Mouse (Mus musculus) c-Kit-negative CD71-positive TER-119-positive erythroid progenitor cells, embryonic 14.5 days (primary cell): Measurements from ENCODE around the gene Polr2c.
"Not testable (repeated sequence)": the region's sequence is repeated elsewhere in the genome, so short reads cannot be mapped to it uniquely, and the experiment has no call there.

Experiments
- DNase-seq: peaks from one replicate; pipeline ENCODE4 v3.0.0-alpha.2; 2013; ENCODE audit warnings: low read depth, low spot score

Polr2c gene

GRCm38 (mm10) chr8:94857346-94858173, at the start of gene Polr2c:
Polr2c (plus strand) TSS chr8:94857450.
- peak; percentile 75 for DNase-seq

- no peak for DNase-seq
These were observed 49.7 kb upstream of the Polr2c start for GRCm38 (mm10) chr8:94807506-94807905.

- DNase-seq: no peak
These were observed 48.9 kb upstream of the Polr2c start for GRCm38 (mm10) chr8:94808372-94808771.

- DNase-seq: no peak
These were observed 47.1 kb upstream of the Polr2c start, which contains the start of gene Ccl17 for GRCm38 (mm10) chr8:94810153-94810552. Ccl17 (plus strand) TSS chr8:94810453.

- DNase-seq: no peak
These were observed 46.4 kb upstream of the Polr2c start for GRCm38 (mm10) chr8:94810855-94811254.

- DNase-seq: no peak
These were observed 45.6 kb upstream of the Polr2c start for GRCm38 (mm10) chr8:94811654-94812053.

- peak; percentile 83 for DNase-seq
These were observed 44.6 kb upstream of the Polr2c start for GRCm38 (mm10) chr8:94812645-94813098.

GRCm38 (mm10) chr8:94814556-94814955, 42.7 kb upstream of the Polr2c start:
- peak; percentile 47 for DNase-seq

- no peak for DNase-seq
These were observed 39.3 kb upstream of the Polr2c start for GRCm38 (mm10) chr8:94817933-94818332.

GRCm38 (mm10) chr8:94819671-94820179, 37.5 kb upstream of the Polr2c start:
- DNase-seq: no peak

- no peak for DNase-seq
These were observed 36.7 kb upstream of the Polr2c start for GRCm38 (mm10) chr8:94820553-94820952.

GRCm38 (mm10) chr8:94821381-94821780, 35.9 kb upstream of the Polr2c start:
- no peak for DNase-seq

GRCm38 (mm10) chr8:94822637-94823560, 34.4 kb upstream of the Polr2c start:
- DNase-seq: peak; percentile 49

GRCm38 (mm10) chr8:94825170-94825569, 32.1 kb upstream of the Polr2c start:
- DNase-seq: no peak

GRCm38 (mm10) chr8:94826210-94826609, 31.0 kb upstream of the Polr2c start:
- DNase-seq: no peak

GRCm38 (mm10) chr8:94828284-94828683, 29.0 kb upstream of the Polr2c start:
- DNase-seq: no peak

GRCm38 (mm10) chr8:94833901-94834405, 23.3 kb upstream of the Polr2c start:
- DNase-seq: not testable (repeated sequence)

- DNase-seq: not testable (repeated sequence)
These were observed 21.5 kb upstream of the Polr2c start for GRCm38 (mm10) chr8:94835751-94836150.

- no peak for DNase-seq
These were observed 20.6 kb upstream of the Polr2c start for GRCm38 (mm10) chr8:94836456-94837240.

- peak; percentile 94 for DNase-seq
These were observed 19.3 kb upstream of the Polr2c start, which contains the start of the genes Coq9 and Ciapin1 for GRCm38 (mm10) chr8:94837662-94838574. Coq9 (plus strand) TSS chr8:94838321. Ciapin1 (minus strand) TSS chr8:94838358.
